Mouse (Mus musculus): ENCODE data around the gene Crebl2.

Gene Crebl2

GRCm38 (mm10) chr6:134876795-134877194, 46.8 kb downstream of the Crebl2 start:
- peak; percentile 57 for DNase-seq

DNA sequence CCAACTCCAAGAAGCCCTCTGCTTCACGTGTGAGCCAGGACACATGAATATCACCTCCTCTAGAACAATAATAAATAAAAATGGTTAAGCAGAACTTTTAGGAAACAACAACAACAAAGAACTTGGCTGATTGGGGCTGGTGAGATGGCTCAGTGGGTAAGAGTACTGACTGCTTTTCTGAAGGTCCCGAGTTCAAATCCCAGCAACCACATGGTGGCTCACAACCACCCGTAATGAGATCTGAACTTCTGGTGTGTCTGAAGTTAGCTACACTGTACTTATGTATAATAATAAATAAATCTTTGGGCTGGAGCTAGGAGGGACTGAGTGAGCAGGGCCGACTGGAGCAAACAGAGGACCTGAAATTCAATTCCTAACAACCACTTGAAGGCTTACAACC, 47.3 kb downstream of the Crebl2 start:
- no peak for DNase-seq

DNA sequence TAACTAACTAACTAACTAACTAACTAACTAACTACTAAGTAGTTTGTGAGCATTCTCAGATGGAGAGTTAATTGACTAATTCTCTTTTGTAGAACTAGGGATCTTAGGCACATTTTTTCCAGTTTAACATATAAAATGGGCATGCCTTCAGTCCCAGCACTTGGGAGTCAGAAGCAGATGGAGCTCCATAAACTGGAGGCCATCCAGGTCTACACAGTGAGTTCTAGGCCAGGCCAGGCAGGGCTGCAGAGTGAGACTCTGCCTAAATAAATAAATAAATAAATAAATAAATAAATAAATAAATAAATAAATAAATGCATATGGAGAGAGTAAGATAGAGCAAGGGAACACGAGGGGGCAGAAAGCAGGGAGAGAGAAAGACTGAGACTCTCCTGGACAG, 47.9 kb downstream of the Crebl2 start:
- no peak for DNase-seq

DNA sequence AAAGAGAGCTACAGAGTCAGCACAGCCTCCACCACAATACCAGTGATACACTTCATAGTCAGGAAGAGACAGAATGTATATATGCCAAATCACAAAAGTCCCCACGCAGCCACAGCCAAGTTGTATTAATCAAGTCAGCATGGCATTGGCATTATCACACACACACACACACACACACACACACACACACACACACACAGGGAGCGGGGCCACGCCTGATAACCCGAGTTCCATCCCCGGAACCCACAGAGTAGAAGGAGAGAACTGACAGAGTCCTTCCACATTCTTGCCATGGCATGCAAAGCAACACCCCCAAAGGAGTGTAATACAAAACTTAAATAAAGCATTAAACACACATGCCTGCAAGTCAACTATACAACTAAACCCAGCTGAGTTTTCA, 49.6 kb downstream of the Crebl2 start:
- DNase-seq, result no peak

DNA sequence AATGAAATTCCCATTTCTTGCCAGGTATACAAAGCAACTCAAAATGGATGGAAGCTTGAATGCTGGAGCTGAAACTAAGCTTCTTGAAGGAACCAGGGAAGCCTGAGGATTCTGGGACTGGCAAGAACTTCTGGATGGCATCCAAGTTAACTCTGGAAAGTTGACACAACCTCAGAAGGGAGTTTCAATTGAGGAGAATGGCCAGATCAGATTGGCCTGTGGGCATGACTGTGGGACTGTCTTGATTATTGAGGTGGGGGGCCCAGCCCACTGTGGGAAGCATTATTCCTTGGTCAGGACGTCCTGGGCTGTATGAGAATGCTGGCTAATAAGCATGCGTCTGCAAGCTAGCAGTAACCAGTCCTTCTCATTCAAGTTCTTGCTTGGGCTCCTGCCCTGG, 50.1 kb downstream of the Crebl2 start:
- no peak for DNase-seq

- no peak for DNase-seq
These were observed 53.7 kb downstream of the Crebl2 start for GRCm38 (mm10) chr6:134883661-134884060.

DNA sequence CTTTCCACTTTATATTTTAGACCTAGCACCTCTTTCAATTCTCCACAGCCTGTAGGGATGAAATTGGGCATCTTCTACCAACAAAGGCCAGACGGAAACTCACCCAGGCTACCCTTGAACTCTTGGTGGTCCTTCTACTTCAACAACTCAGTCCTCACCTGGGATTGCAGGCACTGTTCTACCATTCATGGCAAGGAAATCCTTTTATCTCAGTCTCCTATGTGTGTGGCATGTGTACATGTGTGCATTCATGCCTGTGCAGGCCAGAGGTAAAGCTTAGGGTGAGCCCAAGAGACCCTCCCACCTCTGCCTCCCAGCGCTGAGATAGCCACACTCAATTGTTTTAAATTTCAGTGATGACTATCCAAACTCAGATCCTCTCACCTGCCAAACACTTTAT, 55.6 kb downstream of the Crebl2 start:
- no peak for DNase-seq

- no peak for DNase-seq
These were observed 56.5 kb downstream of the Crebl2 start for GRCm38 (mm10) chr6:134886475-134886874.

- no peak for DNase-seq
These were observed 57.1 kb downstream of the Crebl2 start for GRCm38 (mm10) chr6:134887008-134887407.

DNA sequence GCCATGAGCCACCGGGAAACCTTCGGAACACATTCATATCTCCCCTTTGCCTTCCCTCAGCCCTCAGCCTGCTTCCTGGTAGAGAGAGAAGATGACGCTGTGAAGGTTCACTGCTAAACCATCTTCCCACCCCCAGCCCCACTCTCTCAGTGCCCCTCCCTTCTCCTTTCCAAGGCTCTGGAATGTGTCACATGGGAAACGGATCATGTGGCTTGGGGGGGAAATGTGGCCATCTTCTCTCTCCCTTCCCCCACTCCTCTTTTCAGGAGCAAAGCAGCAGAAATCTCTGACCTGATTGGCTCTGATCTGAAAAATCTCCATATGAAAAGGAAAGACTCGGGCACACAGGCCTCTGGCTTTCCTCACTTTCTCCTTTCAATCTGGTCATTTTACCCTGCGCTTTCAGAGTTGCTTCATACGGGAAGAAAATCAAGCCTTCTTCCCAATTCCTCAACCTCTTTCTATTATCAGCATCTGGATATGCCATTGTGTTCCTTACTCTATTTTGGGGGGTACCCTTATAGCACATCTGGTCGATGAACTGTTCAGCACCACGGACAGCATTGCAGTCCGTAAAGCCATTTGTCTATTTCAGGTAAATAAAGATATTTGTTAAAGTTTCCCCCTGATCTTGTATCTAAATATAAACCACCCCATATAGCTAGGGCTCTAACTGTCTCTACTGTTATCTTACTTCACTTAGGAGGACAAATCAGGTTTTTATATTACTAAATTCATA, 57.9 kb downstream of the Crebl2 start:
- peak; percentile 17 for DNase-seq

DNA sequence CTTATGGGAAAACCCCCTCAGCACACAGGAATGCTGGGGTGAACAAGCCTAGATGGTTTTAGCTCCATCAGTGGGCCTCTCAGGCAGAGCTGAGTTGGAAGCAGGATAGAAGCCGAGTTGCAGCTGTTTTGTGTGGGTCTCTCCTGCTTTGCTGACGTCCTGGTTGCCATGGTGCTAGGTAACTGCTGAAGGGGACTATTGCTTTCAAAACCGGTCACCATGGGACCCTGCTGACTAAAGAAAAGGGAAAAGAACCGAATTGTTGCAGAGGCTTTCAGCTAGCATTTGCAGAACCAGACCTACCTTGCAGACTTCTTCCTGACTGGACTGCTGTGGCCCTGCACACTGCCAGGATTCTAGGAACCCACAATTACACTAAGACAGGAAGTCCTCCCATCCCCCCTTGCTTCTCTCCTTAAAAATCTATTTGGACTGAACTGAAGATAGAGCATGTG, 58.6 kb downstream of the Crebl2 start:
- DNase-seq, result no peak

DNA sequence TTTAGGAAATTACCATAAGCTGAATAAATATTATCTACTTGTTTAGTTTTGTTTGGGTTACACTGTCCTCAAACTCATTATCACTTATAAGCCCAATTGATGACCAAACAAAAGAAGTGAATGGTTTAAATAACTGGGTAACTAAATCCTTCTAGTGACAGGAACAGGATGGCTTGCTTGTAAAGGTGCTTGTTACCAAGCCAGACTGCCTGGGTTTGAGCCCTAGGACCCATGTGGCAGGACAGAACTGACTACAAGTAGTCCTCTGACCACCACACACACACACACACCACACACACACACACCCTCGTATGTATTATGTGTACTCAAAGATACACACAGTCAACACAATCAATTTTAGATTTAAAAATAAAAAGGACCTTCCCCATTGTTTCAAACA, 59.8 kb downstream of the Crebl2 start:
- DNase-seq, result no peak

- no peak for DNase-seq
These were observed 60.5 kb downstream of the Crebl2 start for GRCm38 (mm10) chr6:134890436-134890835.

GRCm38 (mm10) chr6:134896570-134897436, 66.8 kb downstream of the Crebl2 start:
- no peak for DNase-seq

DNA sequence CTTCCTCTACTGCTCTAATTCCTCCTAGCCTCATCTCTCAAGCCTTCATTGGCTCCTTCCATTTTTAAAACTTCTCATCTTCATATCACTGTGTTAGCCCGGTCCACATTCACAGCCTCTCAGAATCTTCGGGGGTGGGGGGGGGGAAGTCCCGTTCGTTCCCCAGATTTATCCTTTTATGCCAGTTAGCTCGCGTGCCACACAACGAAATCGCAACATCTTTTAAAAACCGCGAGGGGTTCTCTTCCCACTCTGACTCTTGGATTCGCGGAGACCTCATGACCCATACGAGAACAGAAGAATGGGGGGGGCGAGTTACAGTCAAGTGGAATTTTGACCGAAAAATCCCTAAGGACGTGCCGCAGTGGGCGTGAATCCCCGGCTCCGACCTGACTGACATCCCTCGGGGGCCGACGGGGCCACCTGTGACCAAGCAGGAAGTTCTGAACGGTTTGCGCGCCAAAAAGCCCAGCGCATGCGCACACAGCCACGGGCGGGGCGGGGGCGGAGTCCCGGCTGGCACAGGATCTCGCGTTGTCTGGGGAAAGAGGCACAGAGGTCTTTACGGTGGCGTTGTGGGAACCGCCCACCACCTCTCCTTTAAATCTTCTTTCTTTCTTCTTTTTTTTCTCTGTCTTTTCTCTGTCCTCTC, 67.6 kb downstream of the Crebl2 start:
- peak; percentile 97 for DNase-seq

- DNase-seq, result peak; percentile 94
These were observed 68.4 kb downstream of the Crebl2 start, which contains the start of gene Gpr19 for GRCm38 (mm10) chr6:134898095-134898965. Gpr19 (minus strand) TSS chr6:134898578.

DNA sequence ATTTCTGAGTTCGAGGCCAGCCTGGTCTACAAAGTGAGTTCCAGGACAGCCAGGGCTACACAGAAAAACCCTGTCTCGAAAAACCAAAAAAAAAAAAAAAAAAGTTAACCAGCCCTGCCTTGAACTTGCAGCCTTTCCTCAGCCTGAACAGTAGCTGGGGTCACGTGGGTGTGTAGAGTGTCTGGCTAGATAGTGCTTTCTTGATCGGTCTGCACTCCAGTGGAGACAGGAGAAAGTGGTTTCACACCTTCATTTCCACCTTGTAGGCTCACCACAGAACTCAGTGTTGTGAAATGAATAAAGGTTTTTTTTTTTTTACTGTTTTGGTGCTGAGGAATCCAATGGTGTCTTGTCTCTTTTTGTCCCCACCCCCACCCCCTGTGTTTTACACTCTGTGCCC, 73.4 kb downstream of the Crebl2 start:
- no peak for DNase-seq

- no peak for DNase-seq
These were observed 74.2 kb downstream of the Crebl2 start for GRCm38 (mm10) chr6:134903891-134904884.

DNA sequence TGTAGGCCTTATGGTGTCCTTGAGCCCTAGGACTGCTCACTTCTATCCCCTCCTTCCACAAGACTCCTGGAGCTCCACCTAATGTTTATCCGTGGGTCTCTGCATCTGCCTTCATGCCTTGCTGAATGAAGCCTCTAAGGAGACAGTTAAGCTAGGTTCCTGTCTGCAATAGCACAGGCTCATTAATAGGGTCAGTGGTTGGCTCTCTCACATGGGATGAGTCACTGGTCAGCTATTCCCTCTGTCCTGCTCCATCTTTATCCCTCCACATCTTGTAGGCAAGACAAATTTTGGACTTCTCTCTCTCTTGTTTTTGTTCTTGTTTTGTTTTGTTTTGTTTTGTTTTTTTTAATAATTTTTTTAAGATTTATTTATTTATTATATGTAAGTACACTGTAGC, 75.9 kb downstream of the Crebl2 start:
- no peak for DNase-seq
